Mouse (Mus musculus): ENCODE data around the gene Tnks1bp1. TPM values are rescaled to one million over a fixed set of nuclear protein-coding genes. Genes with fewer than 3 reads are reported as not detected.

The Tnks1bp1 gene
- polyA plus RNA-seq, 1 experiment, result 27.1 TPM

DNA sequence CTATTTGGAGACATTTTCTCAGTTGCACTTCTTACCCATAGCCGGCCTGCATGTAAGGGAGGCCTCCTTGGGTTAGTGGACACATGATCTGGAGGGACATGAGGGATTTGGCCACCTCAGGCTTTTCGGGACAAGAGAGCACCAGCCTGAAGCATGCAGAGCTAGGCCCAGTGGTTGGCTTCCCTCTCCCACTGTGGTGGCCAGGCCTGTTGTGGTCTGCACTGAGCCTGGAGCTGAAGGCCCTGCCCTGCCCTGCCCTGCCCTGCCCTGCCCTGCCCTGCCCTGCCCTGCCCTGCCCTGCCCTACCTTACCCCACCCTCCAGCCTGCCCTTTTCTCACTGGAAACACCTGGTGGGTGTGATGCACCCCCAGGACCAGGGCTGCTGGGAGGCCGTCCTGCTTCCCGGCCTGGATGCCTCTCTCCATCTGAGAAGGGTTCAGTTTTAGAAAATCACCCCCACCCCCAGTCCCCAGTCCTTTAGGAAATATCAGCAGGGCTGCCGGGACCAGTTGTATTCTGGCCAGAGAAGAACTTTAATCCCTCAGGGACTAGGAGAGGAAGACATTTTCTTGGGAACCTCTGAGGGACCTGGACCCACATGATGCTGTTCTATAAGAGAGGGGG lies 5.5 kb downstream of the Tnks1bp1 start:
- Histone ChIP-seq H3K9ac (ENCODE audit: low read depth, poor library complexity, severe bottlenecking) (no peak overlapping the region), H3K9me3 (replicated peaks; ENCODE audit: control insufficient read depth, insufficient read depth, low read length, poor library complexity, severe bottlenecking) (no peaks in the 10 kb centered on the region), H3K36me3 (ENCODE audit: control insufficient read depth, insufficient read depth, low read length, poor library complexity, severe bottlenecking) (peaks cover 2% of the 10 kb centered on the region; the same call in 1 of the 2 replicates), H3K4me1 (ENCODE audit: control insufficient read depth, insufficient read depth, low read length) (peaks cover 6% of the 10 kb centered on the region), H3K4me3 (ENCODE audit: low read depth, low read length) (no peak overlapping the region), H3K27me3 (ENCODE audit: control insufficient read depth, insufficient read depth, low read length, poor library complexity, severe bottlenecking) (no peaks in the 10 kb centered on the region), H3K27ac (ENCODE audit: insufficient read depth, low read length) (no peak overlapping the region)
- TF ChIP-seq EP300 (IDR thresholded peaks at IDR 0.05; ENCODE audit: insufficient read depth, low read depth, low read length), result no peak

DNA sequence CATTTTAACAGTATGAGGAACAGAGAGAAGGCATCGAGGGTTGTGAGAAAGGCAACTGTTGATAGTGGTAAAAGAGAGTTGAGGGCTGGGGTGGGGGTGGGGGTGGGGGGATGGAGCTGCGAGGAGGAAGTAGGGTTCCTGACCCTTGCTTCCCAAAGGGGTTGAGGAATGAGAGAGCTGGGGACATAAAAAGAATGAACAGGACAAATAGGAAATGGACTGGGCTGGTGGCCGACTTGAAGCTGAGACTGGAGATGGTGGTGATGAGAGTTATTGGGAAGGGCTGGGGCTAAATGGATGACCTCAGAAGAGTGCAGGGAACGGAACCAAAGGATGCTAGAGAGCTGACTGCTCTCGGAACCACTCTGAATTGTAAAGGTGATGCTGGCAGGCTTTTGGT lies 8.9 kb downstream of the Tnks1bp1 start:
- no peak overlapping the region for H3K27ac ChIP-seq (ENCODE audit: insufficient read depth, low read length)
- H3K36me3 ChIP-seq (ENCODE audit: control insufficient read depth, insufficient read depth, low read length, poor library complexity, severe bottlenecking), result peaks cover 2% of the 10 kb centered on the region; the same call in 1 of the 2 replicates
- no peak for TF ChIP-seq EP300 (IDR thresholded peaks at IDR 0.05; ENCODE audit: insufficient read depth, low read depth, low read length)
- TF ChIP-seq POLR2A (IDR thresholded peaks at IDR 0.05; ENCODE audit: insufficient read depth, low read length), result no peak
- TF ChIP-seq CTCF (IDR thresholded peaks at IDR 0.05; ENCODE audit: low read depth, low read length), result no peak
- H3K4me1 ChIP-seq (ENCODE audit: control insufficient read depth, insufficient read depth, low read length), result peaks cover 2% of the 10 kb centered on the region
- no peak overlapping the region for H3K9ac ChIP-seq (ENCODE audit: low read depth, poor library complexity, severe bottlenecking)
- no peaks in the 10 kb centered on the region for H3K9me3 ChIP-seq (replicated peaks; ENCODE audit: control insufficient read depth, insufficient read depth, low read length, poor library complexity, severe bottlenecking)
- H3K4me3 ChIP-seq (ENCODE audit: low read depth, low read length), result no peak overlapping the region
- H3K27me3 ChIP-seq (ENCODE audit: control insufficient read depth, insufficient read depth, low read length, poor library complexity, severe bottlenecking), result no peaks in the 10 kb centered on the region

DNA sequence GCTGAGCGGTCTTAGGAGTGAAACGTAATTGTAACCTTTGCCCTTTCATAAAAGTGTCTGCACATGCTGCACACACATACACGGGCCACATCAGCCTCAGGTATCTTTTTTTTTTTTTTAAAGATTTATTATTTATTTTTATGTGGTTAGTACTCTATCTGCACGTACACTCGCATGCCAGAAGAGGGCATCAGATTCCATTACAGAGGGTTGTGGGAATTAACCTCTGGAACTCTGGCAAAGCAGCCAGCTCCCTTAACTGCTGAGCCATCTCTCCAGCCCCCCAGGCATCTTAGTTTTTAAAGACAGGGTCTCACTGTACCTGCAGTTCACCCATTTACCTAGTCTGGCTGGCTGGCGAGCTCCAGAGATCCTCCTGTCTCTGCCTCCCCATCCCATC lies 11.9 kb downstream of the Tnks1bp1 start:
- no peaks in the 10 kb centered on the region for H3K27me3 ChIP-seq (ENCODE audit: control insufficient read depth, insufficient read depth, low read length, poor library complexity, severe bottlenecking)
- no peaks in the 10 kb centered on the region; the same call in 1 of the 2 replicates for H3K36me3 ChIP-seq (ENCODE audit: control insufficient read depth, insufficient read depth, low read length, poor library complexity, severe bottlenecking)
- no peak overlapping the region for H3K4me3 ChIP-seq (ENCODE audit: low read depth, low read length)
- H3K9me3 ChIP-seq (replicated peaks; ENCODE audit: control insufficient read depth, insufficient read depth, low read length, poor library complexity, severe bottlenecking), result no peaks in the 10 kb centered on the region
- no peak overlapping the region for H3K27ac ChIP-seq (ENCODE audit: insufficient read depth, low read length)
- TF ChIP-seq EP300 (IDR thresholded peaks at IDR 0.05; ENCODE audit: insufficient read depth, low read depth, low read length) (no peak), CTCF (IDR thresholded peaks at IDR 0.05; ENCODE audit: low read depth, low read length) (no peak), POLR2A (IDR thresholded peaks at IDR 0.05; ENCODE audit: insufficient read depth, low read length) (no peak)
- H3K9ac ChIP-seq (ENCODE audit: low read depth, poor library complexity, severe bottlenecking), result no peak overlapping the region
- H3K4me1 ChIP-seq (ENCODE audit: control insufficient read depth, insufficient read depth, low read length), result peaks cover 2% of the 10 kb centered on the region

DNA sequence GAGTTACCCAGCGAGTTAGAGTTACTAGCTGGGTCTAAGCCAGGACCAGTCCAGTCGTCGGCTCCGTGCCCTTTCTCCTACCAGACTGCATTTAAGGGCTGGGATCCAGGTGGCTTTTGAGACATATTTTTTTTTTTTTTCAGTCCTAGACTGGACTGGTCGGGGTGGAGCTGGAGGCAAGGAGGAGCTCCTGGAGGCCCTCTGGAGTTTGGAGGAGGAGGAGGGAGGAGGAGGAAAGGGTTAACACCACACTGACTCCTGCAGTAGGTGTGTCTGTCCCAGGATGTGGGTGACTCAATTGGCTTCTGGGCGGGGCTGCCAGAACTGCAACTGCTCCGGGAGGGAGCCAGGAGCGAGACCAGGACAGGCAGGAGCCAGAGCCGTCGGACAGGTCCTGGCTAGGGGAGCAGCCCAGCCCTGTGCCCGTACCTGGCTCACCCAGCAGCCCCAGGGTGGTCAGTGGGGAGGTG lies 12.8 kb downstream of the Tnks1bp1 start:
- no peak for TF ChIP-seq CTCF (IDR thresholded peaks at IDR 0.05; ENCODE audit: low read depth, low read length)
- Histone ChIP-seq H3K36me3 (ENCODE audit: control insufficient read depth, insufficient read depth, low read length, poor library complexity, severe bottlenecking) (no peaks in the 10 kb centered on the region), H3K27ac (ENCODE audit: insufficient read depth, low read length) (no peak overlapping the region), H3K27me3 (ENCODE audit: control insufficient read depth, insufficient read depth, low read length, poor library complexity, severe bottlenecking) (no peaks in the 10 kb centered on the region), H3K4me1 (ENCODE audit: control insufficient read depth, insufficient read depth, low read length) (peaks cover 2% of the 10 kb centered on the region), H3K9me3 (replicated peaks; ENCODE audit: control insufficient read depth, insufficient read depth, low read length, poor library complexity, severe bottlenecking) (no peaks in the 10 kb centered on the region), H3K4me3 (ENCODE audit: low read depth, low read length) (peak overlapping the region; percentile 33), H3K9ac (ENCODE audit: low read depth, poor library complexity, severe bottlenecking) (peak overlapping the region; percentile 39)

DNA sequence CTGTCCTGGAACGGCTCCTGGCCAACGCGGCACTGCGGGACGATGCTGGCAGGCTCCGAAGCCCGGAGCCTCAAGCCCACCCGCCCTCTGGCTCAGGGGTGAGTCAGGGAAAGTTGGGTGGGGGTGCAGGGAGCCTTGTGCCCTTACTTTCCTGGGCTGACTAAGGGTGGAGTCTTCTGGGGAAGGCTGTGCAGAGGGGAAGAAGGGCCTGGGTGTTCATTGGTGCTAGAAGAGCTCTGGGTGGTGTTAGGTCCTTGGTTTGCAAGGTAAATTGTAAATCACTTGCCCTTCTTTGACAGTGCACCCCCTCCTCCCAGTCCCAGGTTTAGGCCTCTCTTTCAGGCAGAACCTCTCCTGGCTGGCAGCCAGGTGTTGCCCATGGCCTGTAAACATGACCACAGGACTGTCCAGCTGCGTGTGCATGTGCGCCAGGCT lies 13.3 kb downstream of the Tnks1bp1 start:
- H3K36me3 ChIP-seq (ENCODE audit: control insufficient read depth, insufficient read depth, low read length, poor library complexity, severe bottlenecking), result no peaks in the 10 kb centered on the region
- H3K27ac ChIP-seq (ENCODE audit: insufficient read depth, low read length), result no peak overlapping the region

DNA sequence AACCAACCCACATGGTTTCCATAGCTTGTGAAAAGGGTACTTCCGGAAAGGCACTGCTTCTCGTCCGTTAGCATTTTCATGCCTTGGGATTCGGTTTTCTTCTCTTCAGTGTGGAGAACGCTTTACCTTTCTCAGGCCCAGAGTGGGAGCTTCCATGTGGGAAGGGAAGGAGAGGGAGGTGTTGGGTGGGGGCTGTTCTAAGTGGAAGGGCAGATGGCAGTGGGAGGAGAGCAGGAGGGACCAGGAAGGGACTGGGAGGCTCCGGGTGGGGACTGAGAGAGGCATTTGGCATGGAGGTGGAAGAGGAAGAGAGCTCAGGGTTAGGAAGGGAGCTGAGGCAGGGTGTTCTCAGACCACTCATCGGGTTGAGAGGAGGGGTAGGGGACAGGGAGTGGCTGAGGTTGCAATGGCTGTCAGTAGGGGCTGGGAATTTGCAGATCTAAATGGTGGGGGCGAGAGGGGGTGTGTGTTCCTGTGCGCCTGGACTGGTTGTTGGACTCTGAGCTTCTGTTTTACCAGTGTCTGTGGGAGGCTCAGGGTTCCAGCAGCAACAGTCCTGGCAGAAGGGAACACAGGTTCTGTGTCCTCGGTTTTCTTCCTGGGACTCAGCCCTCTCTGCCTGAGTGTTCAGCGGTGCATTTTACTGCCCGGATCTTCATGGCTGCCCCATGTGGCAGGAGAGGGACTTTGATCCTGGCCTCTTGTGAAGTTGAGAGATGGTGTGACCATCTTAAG lies 17.5 kb downstream of the Tnks1bp1 start:
- H3K9me3 ChIP-seq (replicated peaks; ENCODE audit: control insufficient read depth, insufficient read depth, low read length, poor library complexity, severe bottlenecking), result no peaks in the 10 kb centered on the region
- no peak overlapping the region for H3K27ac ChIP-seq (ENCODE audit: insufficient read depth, low read length)
- H3K4me3 ChIP-seq (ENCODE audit: low read depth, low read length), result no peak overlapping the region
- no peaks in the 10 kb centered on the region for H3K4me1 ChIP-seq (ENCODE audit: control insufficient read depth, insufficient read depth, low read length)
- no peaks in the 10 kb centered on the region for H3K27me3 ChIP-seq (ENCODE audit: control insufficient read depth, insufficient read depth, low read length, poor library complexity, severe bottlenecking)
- H3K36me3 ChIP-seq (ENCODE audit: control insufficient read depth, insufficient read depth, low read length, poor library complexity, severe bottlenecking), result no peaks in the 10 kb centered on the region
- TF ChIP-seq POLR2A (IDR thresholded peaks at IDR 0.05; ENCODE audit: insufficient read depth, low read length) (no peak), CTCF (IDR thresholded peaks at IDR 0.05; ENCODE audit: low read depth, low read length) (no peak), EP300 (IDR thresholded peaks at IDR 0.05; ENCODE audit: insufficient read depth, low read depth, low read length) (no peak)
- H3K9ac ChIP-seq (ENCODE audit: low read depth, poor library complexity, severe bottlenecking), result no peak overlapping the region

More for the DNA sequence above, 13.3 kb downstream of the Tnks1bp1 start:
- Histone ChIP-seq H3K9me3 (replicated peaks; ENCODE audit: control insufficient read depth, insufficient read depth, low read length, poor library complexity, severe bottlenecking) (no peaks in the 10 kb centered on the region), H3K9ac (ENCODE audit: low read depth, poor library complexity, severe bottlenecking) (peak overlapping the region; percentile 39), H3K27me3 (ENCODE audit: control insufficient read depth, insufficient read depth, low read length, poor library complexity, severe bottlenecking) (no peaks in the 10 kb centered on the region), H3K4me1 (ENCODE audit: control insufficient read depth, insufficient read depth, low read length) (peaks cover 2% of the 10 kb centered on the region), H3K4me3 (ENCODE audit: low read depth, low read length) (peak overlapping the region; percentile 33)
- no peak for TF ChIP-seq EP300 (IDR thresholded peaks at IDR 0.05; ENCODE audit: insufficient read depth, low read depth, low read length)
- no peak for TF ChIP-seq CTCF (IDR thresholded peaks at IDR 0.05; ENCODE audit: low read depth, low read length)
- TF ChIP-seq POLR2A (IDR thresholded peaks at IDR 0.05; ENCODE audit: insufficient read depth, low read length), result no peak

Measured in ES-Bruce4 (cell line).